Mouse (Mus musculus) neural tube, embryonic 12.5 days (tissue): ENCODE measurements at regions not wholly inside any gene's neighbourhood (a gene's known extent, or its start where the extent isn't known, plus 50 kb on each side); places are given as distances from the start of the nearest gene placed in this dataset.

ENCODE experiments used
- ATAC-seq: fragments of 200-750 bp; cut with Nextera tagmentation; 2 replicates; pipeline ENCODE4 v1.8.0; 2017; ENCODE audit warnings: low read depth, mild to moderate bottlenecking, moderate TSS enrichment, moderate library complexity; ENCODE audit not compliant: low FRiP score
- H3K27ac ChIP-seq: fragments of 300-500 bp; sonication (generic); 2 replicates; pipeline ENCODE4 v1.5.1; 2016
- H3K27me3 ChIP-seq: fragments of 300-500 bp; sonication (generic); replicated peaks from 2 replicates; pipeline ENCODE4 v1.6.1; 2016; ENCODE audit warnings: mild to moderate bottlenecking
- H3K36me3 ChIP-seq: fragments of 300-500 bp; sonication (generic); 2 replicates; pipeline ENCODE4 v1.6.1; 2016; ENCODE audit warnings: mild to moderate bottlenecking
- H3K4me1 ChIP-seq: fragments of 300-500 bp; sonication (generic); 2 replicates; pipeline ENCODE4 v1.6.1; 2016
- H3K4me2 ChIP-seq: fragments of 300-500 bp; sonication (generic); replicated peaks from 2 replicates; pipeline ENCODE4 v1.6.1; 2016; ENCODE audit warnings: mild to moderate bottlenecking
- H3K4me3 ChIP-seq: fragments of 300-500 bp; sonication (generic); 2 replicates; pipeline ENCODE4 v1.5.1; 2016
- H3K9ac ChIP-seq: fragments of 300-500 bp; sonication (generic); 2 replicates; pipeline ENCODE4 v1.6.1; 2016; ENCODE audit warnings: mild to moderate bottlenecking
- H3K9me3 ChIP-seq: fragments of 300-500 bp; sonication (generic); 2 replicates; pipeline ENCODE4 v1.6.1; 2016; ENCODE audit warnings: mild to moderate bottlenecking
- WGBS: fragments of 180-500 bp; shearing (Covaris S2); methylation state at CpG from one replicate; pipeline ENCODE4 v1.1.7; 2016; 5-methylcytosine and 5-hydroxymethylcytosine counted together

DNA sequence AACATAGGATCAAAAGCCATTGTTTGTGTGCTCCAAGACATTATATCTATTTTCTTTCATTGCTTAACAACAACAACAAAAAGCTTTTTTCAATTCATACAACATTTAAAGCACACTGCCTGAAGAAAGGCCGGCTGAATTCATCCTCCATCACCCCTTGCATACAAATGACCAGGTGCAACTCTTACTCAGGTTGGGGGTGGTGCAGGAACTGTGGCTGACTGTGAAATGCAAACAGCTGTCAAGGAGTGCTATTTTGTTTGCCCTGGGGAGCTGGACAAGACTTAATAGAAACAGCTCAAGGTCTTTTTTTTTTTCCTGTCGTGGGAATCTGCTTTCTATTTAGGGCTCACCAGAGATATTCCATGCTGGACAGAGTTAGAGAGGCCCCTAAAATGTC, 406.6 kb upstream of the Cldn34d start:
- WGBS: 7% methylated on average over 2 of the region's 2 CpGs
- Histone ChIP-seq H3K36me3 (no peaks in the 10 kb centered on the region), H3K4me2 (no peak overlapping the region), H3K4me1 (no peaks in the 10 kb centered on the region), H3K27me3 (no peaks in the 10 kb centered on the region), H3K9me3 (no peaks in the 10 kb centered on the region), H3K4me3 (no peak overlapping the region), H3K9ac (no peak overlapping the region), H3K27ac (no peak overlapping the region)
- ATAC-seq: 0 out of 2 replicates have a peak, but pooled peaks have one; percentile 61

DNA sequence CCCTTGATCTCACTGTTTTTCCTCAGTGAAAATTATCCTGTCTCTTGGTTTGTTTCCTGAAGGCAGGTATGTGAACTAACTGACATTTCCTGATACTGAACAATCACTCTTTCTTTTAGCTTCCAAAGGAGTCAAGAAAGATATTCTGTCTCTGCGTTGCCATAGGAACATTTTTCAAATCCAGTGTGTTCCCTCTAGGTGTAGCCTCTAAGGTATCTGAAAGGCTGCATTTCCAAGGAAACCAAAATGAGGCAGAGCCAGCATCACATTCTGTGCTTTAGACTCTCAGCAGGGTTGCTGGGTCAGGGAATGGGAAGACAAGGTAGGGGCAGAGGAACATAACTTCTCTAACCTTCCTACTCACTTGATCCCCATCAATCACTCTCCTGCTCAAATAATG, 411.2 kb upstream of the Cldn34d start:
- H3K36me3 ChIP-seq: no peaks in the 10 kb centered on the region
- H3K4me2 ChIP-seq: no peak overlapping the region
- ATAC-seq: no peak
- no peak overlapping the region for H3K9ac ChIP-seq
- H3K4me3 ChIP-seq: no peak overlapping the region
- H3K9me3 ChIP-seq: no peaks in the 10 kb centered on the region
- WGBS: 92% methylated on average over 1 of the region's 1 CpGs
- H3K4me1 ChIP-seq: no peaks in the 10 kb centered on the region
- no peaks in the 10 kb centered on the region for H3K27me3 ChIP-seq
- H3K27ac ChIP-seq: no peak overlapping the region

DNA sequence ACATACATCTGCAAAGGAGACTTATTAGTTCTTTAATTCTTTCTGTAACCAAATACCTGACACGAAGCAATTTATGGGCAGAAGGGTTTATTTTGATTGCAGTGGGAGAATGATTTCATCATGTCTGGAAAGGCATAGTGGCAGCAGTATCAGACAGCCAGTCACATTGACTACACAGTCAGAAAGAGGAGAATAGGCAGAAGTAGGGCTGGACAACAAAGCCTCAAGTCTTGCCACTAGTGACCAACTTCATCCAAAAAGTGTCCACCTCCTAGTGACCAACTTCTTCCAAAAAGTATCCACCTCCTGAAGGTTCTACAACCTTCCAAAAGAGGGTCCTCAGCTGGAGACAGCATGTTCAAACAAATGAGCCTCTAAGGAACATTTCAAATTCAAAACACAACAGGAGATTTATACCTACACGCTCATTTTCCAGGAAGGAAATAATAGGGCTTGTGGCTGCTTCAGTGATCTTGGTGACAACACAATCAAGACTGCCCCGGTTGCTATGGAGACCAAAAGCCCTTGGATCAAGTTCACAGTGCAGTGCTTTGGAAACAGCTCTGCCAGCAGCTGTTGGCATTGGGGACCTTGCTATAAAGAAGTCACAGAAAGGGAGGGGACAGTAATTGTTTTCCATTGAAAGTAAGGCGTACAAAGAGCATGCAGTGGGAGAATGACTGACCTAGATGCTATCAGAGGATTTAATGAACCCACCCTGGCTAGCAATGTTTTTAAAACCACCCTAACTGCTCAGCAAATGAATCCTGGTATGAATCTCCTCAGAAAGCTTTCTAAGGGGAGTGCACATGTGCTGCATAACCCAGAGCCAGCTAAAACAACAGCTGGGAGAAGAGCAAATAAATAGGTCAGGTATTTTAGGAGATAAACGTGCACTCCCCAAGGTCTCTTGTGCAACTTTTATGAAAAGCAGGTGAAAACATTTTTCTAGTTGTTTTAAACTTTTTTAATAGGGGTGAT, 448.0 kb upstream of the Cldn34d start:
- H3K27ac ChIP-seq: no peak overlapping the region
- peak; percentile 93 for ATAC-seq
- 27% methylated on average over 5 of the region's 5 CpGs for WGBS

DNA sequence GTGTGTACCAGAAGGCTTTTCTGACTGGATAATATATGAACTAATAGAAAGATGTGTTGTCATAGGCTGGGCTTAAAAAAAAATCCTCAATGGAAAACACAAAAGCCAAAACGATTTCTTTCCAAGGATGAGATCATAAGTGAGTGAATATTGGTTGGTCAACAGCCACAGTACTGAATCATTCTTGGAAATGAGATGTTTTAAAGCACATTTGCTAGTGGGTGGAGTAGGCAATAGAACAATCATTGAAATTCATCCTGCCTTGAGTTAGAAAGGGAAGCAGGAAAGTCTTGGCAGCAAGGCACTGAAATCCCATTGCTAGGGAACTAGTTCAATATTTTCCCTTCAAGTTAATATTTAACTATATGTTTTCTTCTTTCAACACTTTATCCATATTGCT, 449.3 kb upstream of the Cldn34d start:
- H3K36me3 ChIP-seq: no peaks in the 10 kb centered on the region
- H3K27me3 ChIP-seq: no peaks in the 10 kb centered on the region
- H3K27ac ChIP-seq: no peak overlapping the region
- H3K9me3 ChIP-seq: no peaks in the 10 kb centered on the region
- no peak overlapping the region for H3K4me2 ChIP-seq
- 66% methylated on average over 1 of the region's 1 CpGs for WGBS
- ATAC-seq: no peak
- H3K4me3 ChIP-seq: no peak overlapping the region
- no peak overlapping the region for H3K9ac ChIP-seq
- no peaks in the 10 kb centered on the region; the same call in 1 of the 2 replicates for H3K4me1 ChIP-seq

More for the DNA sequence above, 448.0 kb upstream of the Cldn34d start:
- Histone ChIP-seq H3K36me3 (no peaks in the 10 kb centered on the region), H3K9me3 (no peaks in the 10 kb centered on the region), H3K4me1 (no peaks in the 10 kb centered on the region; the same call in 1 of the 2 replicates), H3K9ac (no peak overlapping the region), H3K4me3 (no peak overlapping the region), H3K4me2 (no peak overlapping the region), H3K27me3 (no peaks in the 10 kb centered on the region)

- Histone ChIP-seq H3K4me1 (no peaks in the 10 kb centered on the region), H3K27me3 (no peaks in the 10 kb centered on the region), H3K36me3 (no peaks in the 10 kb centered on the region), H3K27ac (no peak overlapping the region), H3K9ac (no peak overlapping the region), H3K4me2 (no peak overlapping the region), H3K9me3 (no peaks in the 10 kb centered on the region), H3K4me3 (no peak overlapping the region)
- no peak for ATAC-seq
- 87% methylated on average over 4 of the region's 4 CpGs for WGBS
These were observed 431.0 kb upstream of the Tbl1x start for GRCm38 (mm10) chrX:77079776-77080175.

DNA sequence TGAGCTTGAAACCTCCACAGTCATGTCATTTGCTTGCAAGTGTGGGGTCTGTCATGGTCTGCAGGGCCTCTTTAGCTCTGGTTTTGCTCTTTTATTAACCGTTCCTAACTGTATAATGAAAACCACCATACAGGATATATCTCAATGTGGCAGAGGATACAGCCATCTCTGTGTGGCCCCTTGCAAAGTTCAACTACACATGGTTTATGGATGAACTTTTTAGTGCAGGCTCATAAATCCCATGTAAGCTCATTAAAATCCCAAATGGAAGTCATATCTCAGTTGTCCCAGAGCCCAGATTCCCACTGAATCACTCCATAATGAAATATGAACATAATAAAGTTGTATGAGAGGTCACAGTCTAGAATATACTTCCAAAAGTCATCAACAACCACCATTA, 428.1 kb upstream of the Tbl1x start:
- WGBS: 79% methylated on average over 1 of the region's 1 CpGs

DNA sequence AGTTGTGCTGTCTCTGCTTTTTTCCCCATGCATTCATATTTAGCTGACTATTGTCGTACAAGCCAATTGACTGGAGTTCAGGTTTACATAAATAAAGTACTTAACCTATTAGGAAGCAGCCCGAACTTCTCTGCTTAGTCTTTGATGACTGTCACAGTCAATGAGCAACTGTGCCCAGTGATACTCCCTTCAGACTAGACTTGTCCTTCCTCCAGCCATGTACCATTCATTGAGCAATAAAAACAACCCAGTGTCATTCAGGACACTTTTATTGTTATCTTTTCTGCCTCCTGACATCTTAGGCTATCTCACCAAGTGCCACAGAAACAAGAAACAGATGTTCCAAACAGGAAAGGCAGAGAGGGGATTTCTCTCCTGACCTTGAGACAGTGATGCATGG, 389.1 kb upstream of the Tbl1x start:
- no peaks in the 10 kb centered on the region for H3K36me3 ChIP-seq
- H3K27ac ChIP-seq: no peak overlapping the region
- H3K4me2 ChIP-seq: no peak overlapping the region
- 75% methylated on average over 2 of the region's 2 CpGs for WGBS
- no peaks in the 10 kb centered on the region for H3K27me3 ChIP-seq
- no peak overlapping the region for H3K9ac ChIP-seq
- no peaks in the 10 kb centered on the region for H3K9me3 ChIP-seq
- no peak overlapping the region for H3K4me3 ChIP-seq
- no peaks in the 10 kb centered on the region for H3K4me1 ChIP-seq
- no peak for ATAC-seq

More for the DNA sequence above, 428.1 kb upstream of the Tbl1x start:
- Histone ChIP-seq H3K4me1 (no peaks in the 10 kb centered on the region), H3K27me3 (no peaks in the 10 kb centered on the region), H3K9me3 (no peaks in the 10 kb centered on the region), H3K9ac (no peak overlapping the region), H3K4me3 (no peak overlapping the region), H3K4me2 (no peak overlapping the region), H3K36me3 (no peaks in the 10 kb centered on the region), H3K27ac (no peak overlapping the region)
- ATAC-seq: no peak
